Mouse (Mus musculus): ENCODE results near the gene Rapgef4.

The Rapgef4 gene

DNA sequence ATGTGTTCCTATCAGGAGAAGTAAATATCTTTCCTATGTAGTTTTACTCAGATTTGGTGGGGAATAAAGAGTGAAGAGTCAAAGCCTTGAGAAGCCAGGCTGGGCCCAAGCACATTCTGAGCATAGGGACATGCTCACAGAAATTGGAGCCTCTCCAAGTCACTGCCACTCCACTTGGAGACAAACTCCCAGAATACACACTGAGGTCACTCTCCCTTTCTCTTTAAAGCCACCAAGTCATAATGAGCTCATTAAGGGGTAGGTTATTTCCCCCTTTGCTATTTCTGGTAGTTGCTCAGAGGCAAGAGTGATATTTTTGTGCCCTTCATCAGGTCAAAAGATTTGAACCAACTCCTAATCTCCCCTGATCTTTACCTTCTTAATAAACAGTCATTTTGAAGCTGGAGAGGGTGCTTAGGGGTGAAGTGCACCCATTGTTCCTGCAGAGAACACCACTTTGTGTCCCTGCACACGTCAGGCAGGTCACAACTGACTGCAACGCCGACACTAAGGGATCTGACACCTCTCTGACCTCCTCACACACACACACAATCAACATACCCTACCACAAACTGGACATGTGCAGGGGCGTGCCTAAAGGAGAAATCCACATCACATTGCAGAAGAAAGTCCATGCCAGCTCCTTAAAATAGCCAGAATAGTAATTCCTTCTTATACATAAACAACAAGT is 288.8 kb downstream of the Rapgef4 start:
- no peak for DNase-seq (ENCODE audit: low spot score)

DNA sequence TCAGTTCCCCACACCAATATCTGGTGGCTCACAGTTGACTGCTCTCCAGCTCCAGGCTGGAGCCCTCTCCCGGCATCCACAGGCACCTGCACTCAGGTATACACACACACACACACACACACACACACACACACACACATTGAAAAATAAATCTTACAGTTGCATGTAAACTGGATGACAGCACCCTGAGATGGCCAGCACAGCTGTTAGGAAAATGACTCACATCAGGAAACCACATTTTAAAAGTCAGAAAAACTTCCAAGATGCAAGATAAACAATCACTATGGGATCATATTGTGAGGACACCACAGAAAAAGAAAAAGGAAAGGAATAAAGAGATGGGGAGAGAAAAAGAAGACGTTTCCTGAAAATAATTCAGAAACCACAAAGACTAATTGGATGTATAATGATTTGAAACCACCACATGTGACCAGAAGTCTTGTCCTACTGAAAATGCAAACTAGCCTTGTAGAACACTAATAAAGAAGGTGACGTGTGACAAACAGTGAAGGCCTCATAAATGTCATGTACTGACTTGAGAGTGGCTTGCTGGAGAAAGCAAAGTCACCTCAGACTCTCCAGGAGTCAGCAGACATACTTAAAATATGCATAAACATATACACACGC is 297.3 kb downstream of the Rapgef4 start:
- DNase-seq (ENCODE audit: low spot score) = no peak

DNA sequence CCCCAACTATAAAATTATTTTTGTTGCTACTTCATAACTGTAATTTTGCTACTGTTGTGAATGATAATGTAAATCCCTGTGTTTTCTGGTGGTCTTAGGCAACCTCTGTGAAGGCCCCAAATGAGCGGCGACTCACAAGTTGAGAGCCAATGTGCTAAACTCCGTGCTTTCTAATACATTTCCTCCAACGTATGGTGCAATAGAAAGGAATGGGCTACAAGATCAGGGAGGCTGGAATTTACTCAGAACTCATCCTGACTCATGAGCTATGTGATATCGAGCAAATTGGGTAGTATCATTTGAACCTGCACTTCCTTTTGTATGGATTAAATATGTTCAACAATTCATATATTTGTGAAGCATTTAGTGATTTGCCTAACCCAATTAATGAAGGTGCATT is 299.5 kb downstream of the Rapgef4 start:
- DNase-seq (ENCODE audit: low spot score) = no peak

DNA sequence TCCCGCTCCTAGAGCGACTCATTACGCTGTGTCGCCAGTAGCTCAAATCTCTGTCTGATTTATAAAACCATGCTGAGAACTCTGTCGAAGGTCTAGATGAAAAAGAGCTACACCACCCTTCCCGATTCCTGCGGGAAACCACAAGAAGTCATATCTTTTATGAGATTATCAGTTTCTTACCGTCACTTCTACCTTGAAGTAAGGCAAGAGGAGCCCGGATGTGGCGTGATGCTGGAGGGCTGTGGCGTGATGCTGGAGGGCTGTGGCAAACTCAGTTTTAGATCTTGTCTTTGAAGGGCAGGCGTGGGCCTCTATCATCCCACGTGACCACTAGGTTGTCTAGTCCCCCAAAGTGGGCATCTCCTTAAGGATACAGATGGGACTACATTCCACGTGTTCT is 300.9 kb downstream of the Rapgef4 start:
- DNase-seq (ENCODE audit: low spot score) = no peak

DNA sequence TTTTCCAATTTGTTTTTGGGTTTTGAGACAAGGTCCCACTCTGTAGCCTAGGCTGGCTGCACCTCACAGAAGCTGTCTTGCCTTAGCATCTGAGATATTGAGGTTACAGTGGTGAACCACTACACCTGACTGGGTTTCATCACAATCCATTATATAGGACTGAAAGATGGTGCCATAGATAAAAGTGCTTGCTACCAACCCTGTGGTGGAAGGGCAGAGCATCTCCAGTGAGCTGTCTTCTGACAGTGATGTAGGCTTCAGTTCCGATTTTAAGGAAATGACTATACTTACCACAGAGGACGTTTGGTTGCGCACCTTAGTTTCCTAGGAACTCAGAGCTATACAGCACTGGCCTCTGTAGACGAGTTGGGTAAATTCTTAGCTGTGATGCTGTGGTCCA is 301.7 kb downstream of the Rapgef4 start:
- no peak for DNase-seq (ENCODE audit: low spot score)

DNA sequence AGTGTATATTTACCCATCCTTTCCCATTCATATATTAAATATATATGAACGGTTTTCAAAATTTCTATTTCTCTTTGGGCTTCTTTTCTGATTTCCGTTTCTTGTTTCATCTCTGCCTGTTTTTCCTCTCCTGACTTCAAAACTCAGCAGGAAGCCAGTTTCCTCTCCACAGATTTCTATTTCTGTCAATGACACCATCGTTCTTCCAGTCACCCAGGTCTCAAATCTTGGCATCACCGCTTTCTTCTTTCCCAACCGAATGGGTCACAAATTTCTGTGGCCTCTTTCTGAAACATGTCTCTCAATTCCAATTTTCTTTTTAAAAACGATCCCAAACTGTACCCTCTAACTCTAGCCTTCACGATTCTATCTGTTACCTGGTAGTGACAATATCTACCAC is 303.6 kb downstream of the Rapgef4 start:
- DNase-seq (ENCODE audit: low spot score) = no peak

DNA sequence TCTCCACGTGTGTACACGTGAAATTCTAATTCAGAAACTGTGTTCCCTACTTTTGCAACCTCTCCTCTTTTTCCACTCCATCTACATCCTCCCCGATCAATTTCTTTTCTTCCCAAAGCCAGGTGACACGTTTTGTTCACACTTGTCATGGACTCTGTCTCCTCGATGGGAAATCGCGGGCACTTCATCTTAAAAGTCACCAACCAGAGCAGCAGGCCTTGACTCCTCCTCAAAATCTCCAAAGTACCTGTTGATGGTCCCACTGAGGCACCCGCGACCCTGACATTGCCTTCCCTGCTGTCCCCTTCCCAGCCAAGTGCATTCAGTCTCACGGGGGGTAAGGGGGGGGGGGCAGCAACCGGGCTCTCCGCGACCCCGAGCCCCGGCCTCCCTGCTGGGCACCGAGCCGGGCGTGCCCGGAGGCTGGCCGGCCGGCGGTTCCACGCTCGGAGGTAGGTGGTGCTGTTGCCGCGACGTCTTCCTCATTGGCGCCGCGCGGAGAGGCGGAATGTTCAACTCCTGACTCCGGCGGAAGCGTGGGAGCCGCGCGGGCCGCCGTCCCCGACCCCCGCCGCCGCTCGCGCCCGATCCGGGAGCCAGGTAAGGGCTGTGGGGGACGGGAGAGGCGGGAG is 304.3 kb downstream of the Rapgef4 start, which contains the start of gene Map3k20:
Map3k20 (plus strand) TSS at position 382 of the 632 bp plus-strand sequence.
- DNase-seq (ENCODE audit: low spot score) = peak; percentile 62

DNA sequence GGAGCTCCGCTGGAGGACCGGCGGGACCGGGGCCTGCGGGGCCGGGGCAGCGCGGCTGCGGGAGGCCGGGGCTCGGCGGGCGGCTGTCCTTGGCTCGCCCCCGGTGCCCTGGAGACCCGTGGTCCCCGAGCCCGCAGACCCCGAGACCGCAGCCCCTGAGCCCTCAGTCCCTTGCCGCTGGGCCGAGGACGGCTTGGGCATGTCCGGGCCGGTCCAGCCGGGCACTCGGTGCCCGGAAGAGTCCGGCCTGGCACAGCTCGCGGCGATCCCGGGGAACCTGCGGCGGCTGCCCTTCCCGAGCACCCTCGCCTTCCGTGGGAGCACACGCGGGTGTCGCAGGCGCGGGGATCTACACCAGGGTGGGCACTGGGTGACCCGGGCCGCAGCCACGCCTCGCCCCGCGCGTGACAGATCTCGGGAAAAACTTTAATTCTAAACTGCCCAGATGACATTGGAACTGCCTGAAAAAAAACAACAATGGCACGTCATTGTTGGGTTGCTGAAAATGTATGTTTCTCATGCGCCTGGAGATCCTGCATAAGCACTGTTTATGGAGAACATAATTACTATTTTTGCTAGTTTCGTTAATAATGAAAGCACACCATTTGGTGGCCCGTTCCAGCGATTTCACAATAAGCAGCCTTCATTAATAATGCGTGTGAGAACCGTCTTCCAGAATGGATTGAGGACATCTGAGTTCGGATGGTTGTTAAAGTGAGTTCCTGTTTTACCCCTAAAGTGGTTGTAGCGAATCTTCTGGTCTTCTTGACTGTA is 305.0 kb downstream of the Rapgef4 start:
- peak; percentile 45 for DNase-seq (ENCODE audit: low spot score)

DNA sequence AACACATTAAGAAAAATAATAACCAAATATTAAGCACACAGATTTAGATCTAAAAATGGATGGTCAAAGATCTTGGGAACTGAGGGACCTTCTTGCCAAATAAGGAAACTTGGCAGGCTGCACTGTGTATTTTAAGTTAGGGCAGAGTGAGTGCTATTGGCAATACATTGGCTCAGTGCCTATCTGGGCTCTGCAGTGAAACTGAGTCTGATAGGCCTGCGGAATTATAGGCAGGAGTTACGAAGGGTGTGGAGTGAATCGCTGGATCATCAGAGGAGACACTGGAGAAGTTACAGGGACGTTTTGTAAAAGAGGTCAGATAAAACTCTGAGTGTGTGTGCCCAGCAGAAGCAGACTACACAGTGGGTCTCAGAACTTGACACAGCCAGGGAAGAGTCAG is 306.1 kb downstream of the Rapgef4 start:
- peak; percentile 89 for DNase-seq (ENCODE audit: low spot score)

DNA sequence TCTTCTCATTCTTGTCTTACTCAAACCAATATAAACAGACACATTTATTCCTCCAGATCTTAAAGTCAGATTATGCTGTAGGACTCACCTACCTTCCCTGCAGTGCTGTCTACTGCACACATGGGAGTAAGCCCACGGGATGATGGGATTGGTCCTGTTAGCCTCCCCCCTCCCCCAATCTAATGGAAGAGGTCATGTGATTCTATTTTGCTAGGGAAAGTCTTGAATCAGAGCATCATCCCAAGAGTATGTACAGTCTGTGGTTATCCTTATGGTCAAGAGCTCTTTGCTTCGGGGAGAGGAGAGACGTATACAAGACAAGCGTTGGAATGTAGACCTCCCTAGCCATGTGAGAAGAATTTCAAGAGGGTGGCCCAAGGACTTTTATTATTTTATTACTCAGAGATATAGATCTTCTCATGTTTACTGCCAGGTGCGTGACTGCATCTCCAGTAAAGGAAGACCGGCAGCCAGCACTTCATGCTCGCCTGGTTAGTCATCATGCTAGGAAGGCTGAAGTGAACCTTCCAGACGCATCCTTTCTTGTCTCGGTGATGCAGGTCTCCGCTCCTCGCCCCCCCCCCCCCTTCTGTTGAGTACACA is 308.0 kb downstream of the Rapgef4 start:
- DNase-seq (ENCODE audit: low spot score) = no peak

DNA sequence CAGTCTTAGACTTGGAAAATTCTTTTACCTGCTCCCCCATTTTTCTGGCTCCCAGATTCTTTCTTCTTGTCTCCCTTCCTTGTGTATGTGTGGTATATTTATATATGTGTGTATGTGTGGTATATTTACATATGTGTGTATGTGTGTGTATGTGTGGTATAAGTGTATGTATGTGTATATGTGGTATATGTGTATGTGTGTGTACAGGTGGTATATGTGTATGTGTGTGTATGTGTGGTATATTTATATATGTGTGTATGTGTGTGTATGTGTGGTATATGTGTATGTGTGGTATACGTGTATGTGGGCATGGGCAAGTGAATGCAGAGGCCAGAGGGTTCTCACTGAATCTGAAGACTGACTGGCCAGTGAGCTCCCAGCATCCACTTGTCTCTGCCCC is 310.1 kb downstream of the Rapgef4 start:
- no peak for DNase-seq (ENCODE audit: low spot score)

DNA sequence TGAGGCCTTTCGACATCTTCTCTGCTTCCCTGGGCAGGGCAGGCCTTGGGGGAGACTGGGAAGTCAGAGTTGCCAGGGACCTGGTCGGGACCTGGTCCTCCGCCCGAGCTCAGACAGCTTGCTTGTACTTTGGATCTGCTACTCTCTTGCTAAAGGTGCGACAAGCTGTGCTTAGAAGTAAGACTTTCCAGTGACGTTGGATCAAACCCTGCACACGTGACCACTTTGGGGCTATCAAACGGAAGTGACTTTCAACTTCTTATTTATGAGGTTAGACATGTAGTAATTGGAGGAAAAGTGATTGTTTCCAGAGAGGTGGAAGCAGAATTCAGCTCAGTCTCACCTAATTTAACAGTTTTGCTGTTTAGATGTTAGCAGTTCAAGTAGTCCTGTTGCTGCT is 311.5 kb downstream of the Rapgef4 start:
- no peak for DNase-seq (ENCODE audit: low spot score)

DNA sequence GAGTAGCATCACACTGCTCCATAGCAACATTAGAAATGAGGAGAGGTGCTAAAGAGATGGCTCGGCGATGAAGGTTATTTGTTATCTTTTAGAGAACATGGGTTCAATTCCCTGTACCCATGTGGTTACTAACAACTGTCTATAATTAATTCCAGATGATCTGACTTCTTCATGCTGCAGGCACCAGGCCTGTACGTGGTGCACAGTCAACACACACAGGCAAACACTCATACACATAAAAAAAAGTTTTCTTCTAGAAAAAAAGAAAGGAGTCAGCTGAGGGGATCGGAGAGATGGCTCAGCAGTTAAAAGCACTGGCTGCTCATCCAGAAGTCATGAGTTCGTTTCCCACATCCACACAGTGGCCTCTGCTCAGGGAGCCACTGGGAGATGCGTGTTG is 314.0 kb downstream of the Rapgef4 start:
- DNase-seq (ENCODE audit: low spot score) = no peak

DNA sequence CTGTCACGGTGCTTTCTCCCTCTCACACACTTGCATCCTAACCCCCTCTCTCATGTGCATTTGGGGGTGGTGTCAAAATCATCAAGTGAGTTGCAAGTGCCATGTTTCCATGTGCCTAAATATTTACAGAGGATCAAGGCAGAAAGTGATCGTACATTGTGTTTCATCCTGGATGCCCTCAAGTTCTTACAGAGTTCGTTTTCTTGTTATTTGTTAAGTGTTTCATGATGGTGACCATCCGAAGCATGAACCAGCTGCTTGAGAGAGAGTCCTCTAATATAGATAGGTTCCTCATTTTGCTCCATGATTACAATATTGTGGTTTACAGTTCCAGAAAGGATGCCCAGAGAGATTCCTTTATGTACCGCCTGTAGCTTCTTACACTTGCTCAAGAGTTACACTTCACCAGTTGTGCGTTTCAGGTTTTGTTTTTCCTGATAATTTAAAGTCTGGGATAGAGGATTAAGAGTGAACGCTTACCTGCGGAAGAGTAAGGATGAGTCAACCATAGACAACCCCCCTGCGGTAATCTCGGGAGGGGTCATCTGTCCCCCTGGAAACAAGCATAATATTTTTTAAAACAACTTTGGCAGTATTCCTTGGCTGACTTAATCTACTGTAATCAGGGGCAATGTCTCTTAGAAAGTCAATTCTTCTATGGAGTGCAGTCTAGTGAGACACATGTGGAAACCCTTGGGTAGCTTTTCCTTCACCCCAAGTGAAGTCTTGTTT is 316.1 kb downstream of the Rapgef4 start:
- DNase-seq (ENCODE audit: low spot score) = no peak

DNA sequence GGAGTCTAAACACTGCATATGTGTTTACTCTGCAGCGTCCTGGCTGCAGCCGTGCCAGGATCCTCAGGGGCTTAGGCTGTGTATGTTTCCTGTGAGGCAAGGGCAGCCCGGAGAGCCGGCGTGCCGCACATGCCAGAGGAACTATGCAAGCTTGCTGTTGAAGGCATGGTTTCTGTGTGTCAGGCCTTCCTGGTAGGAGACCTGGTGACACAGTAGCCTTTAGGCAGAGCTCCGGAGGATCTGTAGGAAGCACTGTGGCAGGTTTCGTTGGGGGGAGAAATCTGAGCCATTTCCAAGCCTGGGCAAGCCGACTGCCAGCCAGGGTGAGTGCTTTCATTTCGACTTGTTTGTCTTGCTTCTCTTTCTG is 316.7 kb downstream of the Rapgef4 start:
- DNase-seq (ENCODE audit: low spot score) = no peak

DNA sequence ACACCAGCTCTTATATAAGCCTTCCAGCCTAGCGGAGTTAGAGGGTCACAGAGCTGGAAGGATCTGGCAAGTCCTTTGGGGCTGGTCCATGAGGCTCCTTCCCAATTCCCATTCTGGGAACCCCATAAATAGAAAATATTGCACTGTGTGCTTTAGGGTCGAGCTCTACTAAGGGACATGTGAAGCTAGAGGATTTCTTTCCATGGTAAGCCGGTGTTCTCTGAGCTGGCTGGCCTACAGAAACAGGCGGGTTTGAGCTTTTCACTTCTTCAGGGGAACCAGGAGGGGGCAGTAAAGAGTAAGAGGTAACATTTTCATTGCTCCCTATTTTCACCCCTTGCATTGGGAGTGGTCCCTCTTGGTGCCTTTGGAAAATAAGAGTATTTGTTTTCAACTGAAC is 317.4 kb downstream of the Rapgef4 start:
- peak; percentile 49 for DNase-seq (ENCODE audit: low spot score)

DNA sequence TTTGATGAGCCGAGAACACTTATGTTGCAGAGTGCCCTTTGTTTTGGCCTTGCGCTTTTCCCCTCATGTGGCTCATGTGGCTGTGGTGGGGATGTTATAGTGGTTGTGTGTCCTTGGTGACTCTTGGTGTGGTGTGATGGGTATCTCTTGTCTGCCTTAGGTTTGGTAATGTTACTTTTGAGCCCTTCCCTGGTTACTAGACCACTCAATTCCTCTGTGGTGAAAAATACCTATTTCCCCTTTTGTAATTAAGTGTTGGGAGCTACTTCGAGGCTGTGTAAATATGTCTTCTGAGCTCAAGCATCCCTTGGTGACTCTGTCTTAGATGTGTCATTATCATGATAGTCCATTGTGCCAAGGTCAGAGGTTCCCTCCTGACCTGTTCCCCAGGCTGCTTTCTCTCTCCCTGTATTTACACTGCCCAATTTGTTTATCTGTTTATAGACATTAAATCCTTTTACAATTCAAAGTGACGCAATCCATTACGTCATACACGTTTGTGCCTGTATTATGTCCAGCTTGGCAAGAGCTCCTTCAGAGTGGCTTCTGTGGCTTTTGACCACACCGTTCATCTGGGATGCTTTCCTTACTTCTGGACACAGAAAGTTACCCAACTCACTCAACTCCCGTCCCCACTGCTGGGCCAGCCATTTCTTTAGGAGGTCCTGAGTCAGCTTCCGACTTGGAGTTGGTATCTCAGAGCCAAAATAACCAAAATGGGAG is 320.3 kb downstream of the Rapgef4 start:
- no peak for DNase-seq (ENCODE audit: low spot score)

DNA sequence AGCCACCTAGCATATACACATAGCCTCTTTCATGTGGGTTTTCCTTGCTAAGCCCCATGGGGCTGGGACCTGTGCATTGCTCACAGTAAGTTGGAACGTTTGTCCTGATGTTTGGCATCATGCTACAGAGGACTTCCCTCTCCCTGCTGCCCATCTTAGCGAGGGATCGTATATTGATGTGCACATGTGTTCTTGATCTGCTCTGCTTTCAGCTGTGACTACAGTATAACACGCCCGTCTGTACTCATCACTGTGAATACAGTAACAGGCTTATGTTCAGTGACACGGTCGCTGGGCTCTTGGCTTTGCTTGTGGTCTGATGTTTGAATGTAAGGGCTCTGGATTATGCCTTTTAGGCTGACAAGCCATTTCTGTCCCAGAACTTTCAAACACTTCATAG is 324.7 kb downstream of the Rapgef4 start:
- no peak for DNase-seq (ENCODE audit: low spot score)

Data from c-Kit-positive CD71-positive TER-119-positive erythroid progenitor cells, embryonic 14.5 days (primary cell).